Mouse (Mus musculus) T-cell, adult 2 months (primary cell): ENCODE measurements at regions not wholly inside any gene's neighbourhood (a gene's known extent, or its start where the extent isn't known, plus 50 kb on each side); places are given as distances from the start of the nearest gene placed in this dataset.

Experiments used
- DNase-seq: peaks from one replicate; pipeline ENCODE4 v3.0.0; 2022; ENCODE audit warnings: low spot score

- no peak for DNase-seq
Measured at GRCm38 (mm10) chr13:4662336-4663101, 53.5 kb upstream of the Akr1e1 start.
